Mouse (Mus musculus) forebrain, postnatal 0 days (tissue): ENCODE results near the gene Klf17. TPM values are rescaled to one million over a fixed set of nuclear protein-coding genes. Genes with fewer than 3 reads are reported as not detected.

Experiments
- ATAC-seq: fragments of 200-750 bp; cut with Nextera tagmentation; 2 replicates; pipeline ENCODE4 v1.8.0; 2017; ENCODE audit warnings: mild to moderate bottlenecking, moderate library complexity
- DNase-seq: peaks from one replicate; pipeline ENCODE4 v3.0.0-alpha.2; 2015
- H3K27ac ChIP-seq: fragments of 300-500 bp; sonication (generic); 2 replicates; pipeline ENCODE4 v1.5.1; 2014; ENCODE audit warnings: low read depth, mild to moderate bottlenecking, antibody characterized with exemption, low read length, moderate library complexity, mixed read lengths
- H3K27me3 ChIP-seq: fragments of 300-500 bp; sonication (generic); 2 replicates; pipeline ENCODE4 v1.6.1; 2014; ENCODE audit warnings: mild to moderate bottlenecking, low read length, mixed read lengths; ENCODE audit not compliant: insufficient read depth
- H3K36me3 ChIP-seq: fragments of 300-500 bp; sonication (generic); 2 replicates; pipeline ENCODE4 v1.6.1; 2014; ENCODE audit warnings: mild to moderate bottlenecking, moderate library complexity; ENCODE audit not compliant: insufficient read depth
- H3K4me1 ChIP-seq: fragments of 300-500 bp; sonication (generic); 2 replicates; pipeline ENCODE4 v1.6.1; 2014; ENCODE audit warnings: antibody characterized with exemption; ENCODE audit not compliant: insufficient read depth
- H3K4me2 ChIP-seq: fragments of 300-500 bp; sonication (generic); 2 replicates; pipeline ENCODE4 v1.6.1; 2014; ENCODE audit warnings: low read depth, mild to moderate bottlenecking, moderate library complexity
- H3K4me3 ChIP-seq: fragments of 300-500 bp; sonication (generic); 2 replicates; pipeline ENCODE4 v1.5.1; 2014; ENCODE audit warnings: low read depth, low read length, mixed read lengths
- H3K9ac ChIP-seq: fragments of 300-500 bp; sonication (generic); 2 replicates; pipeline ENCODE4 v1.6.1; 2014; ENCODE audit warnings: mild to moderate bottlenecking
- H3K9me3 ChIP-seq: fragments of 300-500 bp; sonication (generic); 2 replicates; pipeline ENCODE4 v1.6.1; 2016; ENCODE audit warnings: low read length
- CTCF ChIP-seq: sonication (generic); IDR thresholded peaks from 2 replicates; pipeline ENCODE4 v1.5.1; 2016; ENCODE audit warnings: antibody characterized with exemption, control low read depth, low read depth
- WGBS: fragments of 180-500 bp; shearing (Covaris S2); extraction: QIAGEN DNeasy Blood & Tissue Kit; methylation state at CpG from one replicate; pipeline ENCODE4 v1.1.7; 2014; 5-methylcytosine and 5-hydroxymethylcytosine counted together
- polyA plus RNA-seq: library from polyadenylated mRNA; unstranded; fragments of >200 nt; fragmentation: Nextera tagmentation; extraction: Ambion mirVana; gene quantifications from 2 replicates; pipeline ENCODE4 v1.2.1, GENCODE M21; 2015
- total RNA-seq: library from RNA; depleted of rRNA; stranded (reverse); fragments of >200 nt; gene quantifications from 2 replicates; pipeline ENCODE4 v1.2.3, GENCODE M21; 2014; rRNA removed

The Klf17 gene
- total RNA-seq (not detected in 2 replicates), polyA plus RNA-seq (not detected in 2 replicates)

- WGBS: 72% methylated on average over 11 of the region's 12 CpGs
- H3K4me3 ChIP-seq: no peak within 1 kb of the TSS
- ATAC-seq (no peak), DNase-seq (no peak)
- no peak within 1 kb of the TSS for H3K9ac ChIP-seq
- no peaks in the 10 kb centered on the region for H3K9me3 ChIP-seq
- H3K4me1 ChIP-seq: no peaks in the 10 kb centered on the region
- TF ChIP-seq CTCF: no peak
- H3K4me2 ChIP-seq: no peak within 1 kb of the TSS
- H3K36me3 ChIP-seq: no peaks in the 10 kb centered on the region
- no peak within 1 kb of the TSS for H3K27ac ChIP-seq
- no peaks in the 10 kb centered on the region for H3K27me3 ChIP-seq
These were observed at the start of gene Klf17 for GRCm38 (mm10) chr4:117765416-117765815. TSS of gene Klf17 (minus strand) at chr4:117765648.

- Histone ChIP-seq H3K9ac (no peak overlapping the region), H3K4me1 (no peaks in the 10 kb centered on the region), H3K36me3 (no peaks in the 10 kb centered on the region), H3K27ac (no peak overlapping the region), H3K27me3 (no peaks in the 10 kb centered on the region), H3K4me2 (no peak overlapping the region), H3K4me3 (no peak overlapping the region), H3K9me3 (no peaks in the 10 kb centered on the region)
- no peak for ATAC-seq
- no peak for DNase-seq
- TF ChIP-seq CTCF: no peak
- 58% methylated on average over 4 of the region's 4 CpGs for WGBS
These were observed 48.9 kb upstream of the Klf17 start for GRCm38 (mm10) chr4:117814333-117814732.

DNA sequence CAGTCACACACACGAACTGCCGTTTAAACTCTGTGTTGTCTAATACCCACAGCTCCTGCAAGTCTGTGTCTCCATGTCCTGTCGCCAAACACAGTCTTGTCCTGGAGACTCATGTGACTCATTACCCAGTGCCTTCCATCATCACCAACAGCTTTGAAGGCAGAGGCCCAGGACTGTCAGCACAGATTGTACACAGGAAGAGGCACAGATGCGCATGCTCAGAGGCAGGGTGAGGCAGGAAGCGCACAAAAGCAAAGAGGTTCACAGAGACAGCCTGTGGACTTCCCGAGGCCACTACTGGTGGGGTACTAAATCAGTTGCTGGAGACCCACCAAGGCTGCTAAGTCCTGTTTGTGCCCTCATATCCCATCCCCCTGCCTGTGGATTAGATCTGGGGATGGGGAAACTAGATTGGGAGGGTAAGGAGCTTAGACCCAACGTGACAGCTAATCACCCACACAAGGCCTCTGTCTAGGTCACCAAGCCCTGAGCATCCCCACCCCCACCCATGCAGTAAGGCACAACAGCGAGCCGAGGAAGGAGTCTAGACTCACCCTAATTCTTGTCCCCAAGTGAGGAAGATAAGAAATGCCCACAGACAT lies 48.2 kb upstream of the Klf17 start:
- Histone ChIP-seq H3K36me3 (no peaks in the 10 kb centered on the region), H3K4me1 (no peaks in the 10 kb centered on the region), H3K27me3 (no peaks in the 10 kb centered on the region), H3K4me3 (no peak overlapping the region), H3K4me2 (no peak overlapping the region), H3K9me3 (no peaks in the 10 kb centered on the region), H3K9ac (no peak overlapping the region), H3K27ac (no peak overlapping the region)
- ATAC-seq (no peak), DNase-seq (peak; percentile 12)
- no peak for TF ChIP-seq CTCF
- 65% methylated on average over 9 of the region's 9 CpGs for WGBS

- no peaks in the 10 kb centered on the region for H3K27me3 ChIP-seq
- 70% methylated on average over 2 of the region's 2 CpGs for WGBS
- peak; percentile 57 for TF ChIP-seq CTCF
- no peaks in the 10 kb centered on the region for H3K9me3 ChIP-seq
- H3K4me1 ChIP-seq: no peaks in the 10 kb centered on the region
- DNase-seq: peak; percentile 47
- no peak overlapping the region for H3K9ac ChIP-seq
- no peak overlapping the region for H3K27ac ChIP-seq
- H3K4me2 ChIP-seq: no peak overlapping the region
- ATAC-seq: no peak
- H3K36me3 ChIP-seq: no peaks in the 10 kb centered on the region
- H3K4me3 ChIP-seq: no peak overlapping the region
These were observed 45.5 kb upstream of the Klf17 start for GRCm38 (mm10) chr4:117810933-117811332.

GRCm38 (mm10) chr4:117806992-117807391 lies 41.5 kb upstream of the Klf17 start:
- ATAC-seq: no peak
- DNase-seq: no peak
- Histone ChIP-seq H3K9ac (no peak overlapping the region), H3K36me3 (no peaks in the 10 kb centered on the region), H3K4me1 (no peaks in the 10 kb centered on the region), H3K9me3 (no peaks in the 10 kb centered on the region), H3K27ac (no peak overlapping the region), H3K4me2 (no peak overlapping the region), H3K4me3 (no peak overlapping the region), H3K27me3 (no peaks in the 10 kb centered on the region)
- 79% methylated on average over 5 of the region's 5 CpGs for WGBS
- no peak for TF ChIP-seq CTCF

DNA sequence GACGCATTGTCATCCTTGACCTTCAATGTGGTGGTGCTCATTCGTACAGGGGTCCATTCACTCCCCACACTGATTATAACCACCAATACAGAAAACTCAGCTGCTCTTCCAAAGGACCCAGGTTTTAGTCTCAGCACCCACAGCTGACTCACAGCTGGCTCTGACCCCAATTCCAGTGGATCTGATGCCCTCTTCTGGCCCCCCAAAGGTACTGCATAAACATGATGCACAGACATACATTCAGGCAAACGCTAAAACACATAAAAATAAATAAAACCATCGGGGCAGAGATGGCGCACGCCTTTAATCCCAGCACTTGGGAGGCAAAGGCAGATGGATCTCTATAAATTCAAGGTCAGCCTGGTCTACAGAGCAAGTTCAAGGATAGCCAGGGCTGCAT lies 34.5 kb upstream of the Klf17 start:
- DNase-seq (no peak), ATAC-seq (no peak)
- 83% methylated on average over 6 of the region's 6 CpGs for WGBS
- 0 out of 2 replicates have a peak, but pooled peaks have one; percentile 7 for TF ChIP-seq CTCF
- Histone ChIP-seq H3K4me1 (no peaks in the 10 kb centered on the region), H3K4me2 (no peak overlapping the region), H3K9me3 (no peaks in the 10 kb centered on the region), H3K36me3 (no peaks in the 10 kb centered on the region), H3K9ac (no peak overlapping the region), H3K4me3 (no peak overlapping the region), H3K27me3 (no peaks in the 10 kb centered on the region), H3K27ac (no peak overlapping the region)

DNA sequence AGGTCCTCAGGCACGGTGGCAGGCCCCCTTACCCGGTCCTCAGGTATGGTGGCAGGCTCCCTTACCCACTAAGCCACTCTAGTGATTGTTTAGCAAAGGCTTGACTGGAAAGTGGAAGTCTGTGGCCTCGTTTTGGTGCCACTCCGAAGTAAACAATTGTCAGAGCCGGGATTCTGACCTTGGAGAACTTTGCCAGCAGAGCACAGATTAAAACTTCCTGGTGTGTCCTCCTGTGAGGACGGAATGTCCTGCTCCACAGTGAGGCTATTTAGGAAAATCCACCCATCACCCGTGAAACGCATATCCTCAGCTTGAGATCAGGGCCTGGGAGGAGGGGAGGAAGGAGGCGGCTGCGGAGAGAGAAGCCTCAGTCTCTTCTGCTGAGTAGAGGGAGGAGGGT lies 22.9 kb upstream of the Klf17 start:
- TF ChIP-seq CTCF: no peak
- 73% methylated on average over 10 of the region's 10 CpGs for WGBS
- no peak overlapping the region for H3K9ac ChIP-seq
- no peaks in the 10 kb centered on the region for H3K9me3 ChIP-seq
- no peaks in the 10 kb centered on the region for H3K4me1 ChIP-seq
- no peaks in the 10 kb centered on the region for H3K27me3 ChIP-seq
- H3K27ac ChIP-seq: no peak overlapping the region
- H3K4me3 ChIP-seq: no peak overlapping the region
- H3K36me3 ChIP-seq: no peaks in the 10 kb centered on the region
- ATAC-seq (no peak), DNase-seq (no peak)
- no peak overlapping the region for H3K4me2 ChIP-seq
